Mouse (Mus musculus): ENCODE data around the gene D5Ertd579e.

DNA sequence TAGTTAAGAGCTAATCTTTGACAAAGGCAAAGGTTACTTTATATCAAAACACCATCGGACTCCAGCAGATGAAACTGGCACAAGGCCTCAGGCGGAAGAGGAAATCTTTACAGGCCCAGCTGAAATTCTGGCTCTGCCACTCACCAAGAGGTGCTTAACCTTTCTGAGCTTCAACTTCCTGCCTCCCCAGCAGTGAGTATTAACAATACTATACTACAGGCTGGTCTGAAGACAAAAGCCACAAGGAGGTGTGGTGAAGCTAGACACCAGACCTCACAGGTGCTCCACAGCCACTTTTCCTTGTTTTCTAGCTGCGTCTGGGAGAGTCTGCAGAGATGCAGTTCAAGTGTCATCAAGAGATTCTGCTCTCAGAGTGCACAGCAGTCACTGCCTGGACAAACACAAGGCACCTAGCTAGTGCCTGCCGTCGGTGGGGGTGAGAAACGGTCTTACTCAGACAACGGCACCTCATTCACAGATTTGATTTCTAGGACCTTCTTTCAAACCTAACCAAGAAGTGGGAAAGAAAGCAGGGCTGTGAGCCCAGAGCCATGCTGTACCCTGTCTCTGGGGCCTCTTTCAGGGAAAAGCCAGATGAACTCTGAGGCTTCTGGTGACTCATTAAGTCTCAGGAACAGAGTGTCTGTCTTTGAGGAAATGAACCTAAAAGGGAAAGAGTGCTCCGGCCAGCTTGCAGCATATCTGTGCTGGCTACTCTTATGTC lies 121.5 kb downstream of the D5Ertd579e start:
- no peak for TF ChIP-seq CTCF (IDR thresholded peaks at IDR 0.05; ENCODE audit: insufficient read depth, low read depth, low read length)
- no peak for TF ChIP-seq POLR2A (IDR thresholded peaks at IDR 0.05; ENCODE audit: insufficient read depth, low read depth, low read length)
